Mouse (Mus musculus) olfactory bulb, adult 2 months (tissue): ENCODE measurements around the gene Gm14327. TPM values are rescaled to one million over a fixed set of nuclear protein-coding genes. Genes with fewer than 3 reads are reported as not detected.
"Not testable (repeated sequence)": the region's sequence is repeated elsewhere in the genome, so short reads cannot be mapped to it uniquely, and the experiment has no call there.

Experiments
- H3K27ac ChIP-seq: fragments of 200-500 bp; 2 replicates; pipeline ENCODE4 v1.5.1; 2012; ENCODE audit warnings: low read depth, low read length; ENCODE audit not compliant: insufficient read depth
- H3K4me1 ChIP-seq: fragments of 200-500 bp; 2 replicates; pipeline ENCODE4 v1.6.1; 2012; ENCODE audit warnings: low read length; ENCODE audit not compliant: control insufficient read depth, insufficient read depth
- H3K4me3 ChIP-seq: fragments of 200-500 bp; 2 replicates; pipeline ENCODE4 v1.5.1; 2012; ENCODE audit warnings: mild to moderate bottlenecking, low read depth, low read length, moderate library complexity; ENCODE audit not compliant: insufficient read depth
- WGBS: fragments of 180-500 bp; shearing (Covaris S2); methylation state at CpG from one replicate; pipeline ENCODE4 v1.1.7; 2018; 5-methylcytosine and 5-hydroxymethylcytosine counted together
- polyA plus RNA-seq: library from polyadenylated mRNA; stranded (reverse); fragments of >200 nt; gene quantifications from 2 replicates; pipeline ENCODE4 v1.2.4, GENCODE M21; 2012; ENCODE audit warnings: low replicate concordance; ENCODE audit not compliant: missing spikeins, insufficient read depth, insufficient read length

Gm14327 gene
- polyA plus RNA-seq, result not detected in 2 replicates

GRCm38 (mm10) chr2:177897046-177897578, at the start of gene Gm14327:
TSS of gene Gm14327 (plus strand) at chr2:177897096.
- peak within 1 kb of the TSS; percentile 32; the same call in 1 of the 2 replicates for H3K4me3 ChIP-seq
- H3K27ac ChIP-seq, H3K4me1 ChIP-seq: not testable (repeated sequence)
- WGBS, result 53% methylated on average over 12 of the region's 13 CpGs

GRCm38 (mm10) chr2:177862254-177862653, 34.6 kb upstream of the Gm14327 start:
- H3K4me1 ChIP-seq, result not testable (repeated sequence)
- WGBS, result 88% methylated on average over 2 of the region's 2 CpGs

GRCm38 (mm10) chr2:177887743-177888142, 9.2 kb upstream of the Gm14327 start:
- WGBS, result 92% methylated on average over 14 of the region's 14 CpGs

More at GRCm38 (mm10) chr2:177862254-177862653, 34.6 kb upstream of the Gm14327 start:
- H3K4me3 ChIP-seq, H3K27ac ChIP-seq: not testable (repeated sequence)

GRCm38 (mm10) chr2:177898171-177898570, 1.3 kb downstream of the Gm14327 start:
- not testable (repeated sequence) for H3K4me1 ChIP-seq, H3K4me3 ChIP-seq, H3K27ac ChIP-seq
- 64% methylated on average over 2 of the region's 3 CpGs for WGBS

More at GRCm38 (mm10) chr2:177887743-177888142, 9.2 kb upstream of the Gm14327 start:
- not testable (repeated sequence) for H3K4me1 ChIP-seq, H3K4me3 ChIP-seq, H3K27ac ChIP-seq

GRCm38 (mm10) chr2:177903276-177903675, 6.4 kb downstream of the Gm14327 start:
- H3K4me3 ChIP-seq, H3K4me1 ChIP-seq, H3K27ac ChIP-seq: not testable (repeated sequence)
- WGBS, result 93% methylated on average over 5 of the region's 12 CpGs

GRCm38 (mm10) chr2:177925563-177926103, 28.7 kb downstream of the Gm14327 start, which contains the start of gene Zfp972:
TSS of gene Zfp972 (minus strand) at chr2:177925613.
- not testable (repeated sequence) for H3K27ac ChIP-seq, H3K4me1 ChIP-seq, H3K4me3 ChIP-seq
- WGBS, result 57% methylated on average over 4 of the region's 5 CpGs

Other genes with a start within 250 kb of the Gm14327 start
- gene Gm14322, start 137.8 kb upstream of the Gm14327 start, polyA plus RNA-seq, result not detected in 2 replicates
- gene Gm14325, start 56.8 kb upstream of the Gm14327 start, polyA plus RNA-seq, result not detected in 2 replicates
- not detected in 2 replicates for gene Zfp972, start 28.5 kb downstream of the Gm14327 start, polyA plus RNA-seq
- not detected in 2 replicates for gene Gm14326, start 60.2 kb downstream of the Gm14327 start, polyA plus RNA-seq
- gene Zfp971, start 126.2 kb downstream of the Gm14327 start, polyA plus RNA-seq, result not detected in 2 replicates
- not detected in 2 replicates for gene Zfp931, start 181.4 kb downstream of the Gm14327 start, polyA plus RNA-seq
- not detected in 2 replicates for gene Phactr3, start 221.9 kb downstream of the Gm14327 start, polyA plus RNA-seq